ENCODE assay signal across 8 mouse cellular contexts in the genomic region with DNA sequence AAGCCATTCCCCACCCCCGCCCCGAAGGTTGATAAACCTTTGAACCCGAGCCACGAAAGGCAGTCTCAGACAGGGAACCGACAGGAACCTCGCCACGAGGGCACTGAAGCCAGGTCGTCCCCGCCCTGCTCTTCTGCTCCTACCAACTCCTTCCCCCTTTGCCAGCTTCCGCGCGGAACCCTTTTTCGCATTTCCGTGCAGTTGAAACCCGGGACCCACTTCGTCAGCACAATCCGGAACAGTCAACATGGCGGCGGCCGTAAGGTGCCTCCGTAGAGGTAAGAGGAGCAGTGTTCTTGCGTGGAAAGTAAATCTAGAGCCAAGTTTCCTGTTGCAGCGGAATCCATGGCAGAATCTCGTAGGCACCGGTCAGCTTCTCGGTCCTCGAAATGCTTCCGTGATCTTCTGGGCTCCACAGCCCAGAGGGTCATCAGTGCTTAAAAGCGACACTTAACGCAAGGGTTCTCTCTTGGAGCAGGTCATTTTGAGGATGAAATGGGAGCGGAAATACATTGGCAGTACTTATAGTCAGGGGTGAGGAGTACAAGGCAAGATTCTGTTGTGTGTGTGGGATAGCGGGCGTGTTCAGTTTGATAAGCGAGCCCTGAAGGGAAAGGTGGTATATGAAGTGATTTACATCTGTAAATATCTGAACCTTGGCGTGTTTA. TPM values are rescaled to one million over a fixed set of nuclear protein-coding genes. Genes with fewer than 3 reads are reported as not detected.
DNase-seq lines count a peak whose midpoint lies in the region; ATAC-seq lines count a peak whose summit lies in the region.

No protein-coding gene starts in this region.

- peak overlapping the region; percentile 84 for H3K4me2 ChIP-seq in hindbrain, embryonic 15.5 days

- H3K4me3 ChIP-seq in hindbrain, embryonic 15.5 days, result peak overlapping the region; percentile 58

- H3K27me3 ChIP-seq in hindbrain, embryonic 15.5 days, result no peaks in the 10 kb centered on the region

- H3K9ac ChIP-seq in hindbrain, embryonic 15.5 days, result peak overlapping the region; percentile 59

- peaks cover 12% of the 10 kb centered on the region for H3K4me1 ChIP-seq in hindbrain, embryonic 15.5 days (replicated peaks)

- DNase-seq in T-cell, adult 2 months (ENCODE audit: low spot score), result peak; percentile 95
- peak; percentile 90 to 94 for DNase-seq in cerebellum, postnatal 36 days
- peak; percentile 94 to 96 for DNase-seq in frontal cortex, postnatal 36 days (ENCODE audit: low spot score in 2 of 2)
- DNase-seq in left cerebral cortex, adult 11 months (ENCODE audit: low spot score), result peak; percentile 75
- peak; percentile 95 to 96 for DNase-seq in lung, postnatal 4 days
- peak; percentile 87 for DNase-seq in retina, postnatal 7 days (ENCODE audit: low read depth, low spot score)
- peak; percentile 88 for DNase-seq in urinary bladder, adult 2 months (ENCODE audit: low spot score)

- H3K36me3 ChIP-seq in hindbrain, embryonic 15.5 days, result peaks cover 5% of the 10 kb centered on the region; the same call in 1 of the 2 replicates

- no peaks in the 10 kb centered on the region for H3K9me3 ChIP-seq in hindbrain, embryonic 15.5 days

- WGBS in hindbrain, embryonic 15.5 days, result under 1% methylated on average over 35 of the region's 35 CpGs

- peak; percentile 97 for ATAC-seq in hindbrain, embryonic 15.5 days (ENCODE audit: low FRiP score, low read depth)

- peak overlapping the region; percentile 79 for H3K27ac ChIP-seq in hindbrain, embryonic 15.5 days (replicated peaks)

RNA-seq across cellular contexts. Expression of a gene that starts 0.8 kb away (rescaled TPM):
- polyA plus RNA-seq in hindbrain, embryonic 15.5 days (2015; fragmentation: Nextera tagmentation; extraction: Ambion mirVana), result 14.6 and 16.8 TPM in 2 replicates
- polyA plus RNA-seq in urinary bladder, adult 2 months (2012; rRNA removed), result 10.4 and 11.5 TPM in 2 replicates

RNA-seq across cellular contexts. Expression of a gene that starts 46.1 kb away (rescaled TPM):
- polyA plus RNA-seq in hindbrain, embryonic 15.5 days (2015; fragmentation: Nextera tagmentation; extraction: Ambion mirVana), result 12.1 and 15.4 TPM in 2 replicates
- 11.3 and 13.7 TPM in 2 replicates for polyA plus RNA-seq in urinary bladder, adult 2 months (2012; rRNA removed)

Comparison
In these comparisons a context has a peak if more than half of its experiments do, and no peak if none do; other contexts are left out.
1. Peak in every context shown above with its lines: DNase-seq, ATAC-seq, H3K4me3 ChIP-seq and H3K27ac ChIP-seq.